Mouse (Mus musculus) ZHBTc4 (cell line): ENCODE results near the gene Nt5c3b.

Source experiments
- DNase-seq: peaks from one replicate; pipeline ENCODE4 v3.0.0-alpha.2; 2011; ENCODE audit warnings: low read depth, low spot score

The Nt5c3b gene

GRCm38 (mm10) chr11:100379311-100379710, 62.3 kb downstream of the Nt5c3b start:
- DNase-seq, result no peak

- no peak for DNase-seq
Measured at GRCm38 (mm10) chr11:100378446-100378845, 63.2 kb downstream of the Nt5c3b start.

- DNase-seq, result no peak
Measured at GRCm38 (mm10) chr11:100377989-100378388, 63.6 kb downstream of the Nt5c3b start.

GRCm38 (mm10) chr11:100376746-100377389, 64.7 kb downstream of the Nt5c3b start:
- DNase-seq, result peak; percentile 80

GRCm38 (mm10) chr11:100376005-100376404, 65.6 kb downstream of the Nt5c3b start:
- peak; percentile 98 for DNase-seq

GRCm38 (mm10) chr11:100375127-100375526, 66.5 kb downstream of the Nt5c3b start:
- peak; percentile 58 for DNase-seq
